Mouse (Mus musculus) embryonic fibroblast, embryonic 13.5 days (primary cell): ENCODE data around the gene Dbx1.

ENCODE experiments used
- CTCF ChIP-seq: IDR thresholded peaks from 2 replicates; pipeline ENCODE4 v1.5.1; 2011; ENCODE audit warnings: mild to moderate bottlenecking, control low read depth, low read length, moderate library complexity, borderline replicate concordance; ENCODE audit not compliant: insufficient read depth
- POLR2A ChIP-seq: IDR thresholded peaks from 2 replicates; pipeline ENCODE4 v1.6.1; 2011; ENCODE audit warnings: low read depth, mild to moderate bottlenecking, control low read depth, low read length, moderate library complexity

- TF ChIP-seq POLR2A (no peak), CTCF (no peak)
Measured at GRCm38 (mm10) chr7:49678100-49678825, 41.6 kb upstream of the Dbx1 start.
